Mouse (Mus musculus): ENCODE results near the gene Rnf144a. TPM values are rescaled to one million over a fixed set of nuclear protein-coding genes. Genes with fewer than 3 reads are reported as not detected.

The Rnf144a gene
- polyA plus RNA-seq, 1 experiment: 3.4 TPM

- TF ChIP-seq POLR2A (IDR thresholded peaks at IDR 0.05; ENCODE audit: low read depth, low read length) (no peak), CTCF (IDR thresholded peaks at IDR 0.05; ENCODE audit: extremely low read depth, insufficient read length, insufficient replicate concordance, low read depth, low read length) (no peak)
- no peak overlapping the region for H3K27ac ChIP-seq (ENCODE audit: insufficient read depth, low read depth, low read length)
- H3K36me3 ChIP-seq (ENCODE audit: control insufficient read depth, insufficient read depth, low read length): no peaks in the 10 kb centered on the region
- WGBS: 81% methylated on average over 6 of the region's 6 CpGs
- peaks cover 4% of the 10 kb centered on the region; the same call in 1 of the 2 replicates for H3K4me1 ChIP-seq (ENCODE audit: control insufficient read depth, insufficient read depth, insufficient read length, low read length)
- H3K4me3 ChIP-seq (ENCODE audit: low read depth, low read length): no peak overlapping the region
- H3K27me3 ChIP-seq (ENCODE audit: control insufficient read depth, insufficient read depth, low read length): no peaks in the 10 kb centered on the region
Measured at GRCm38 (mm10) chr12:26329031-26329675, 85.9 kb downstream of the Rnf144a start.

GRCm38 (mm10) chr12:26323783-26324364 lies 91.2 kb downstream of the Rnf144a start:
- no peak overlapping the region for H3K27ac ChIP-seq (ENCODE audit: insufficient read depth, low read depth, low read length)
- TF ChIP-seq CTCF (IDR thresholded peaks at IDR 0.05; ENCODE audit: extremely low read depth, insufficient read length, insufficient replicate concordance, low read depth, low read length): no peak
- TF ChIP-seq POLR2A (IDR thresholded peaks at IDR 0.05; ENCODE audit: low read depth, low read length): no peak
- 83% methylated on average over 5 of the region's 5 CpGs for WGBS
- H3K36me3 ChIP-seq (ENCODE audit: control insufficient read depth, insufficient read depth, low read length): no peaks in the 10 kb centered on the region
- H3K4me1 ChIP-seq (ENCODE audit: control insufficient read depth, insufficient read depth, insufficient read length, low read length): no peaks in the 10 kb centered on the region
- no peak overlapping the region for H3K4me3 ChIP-seq (ENCODE audit: low read depth, low read length)
- no peaks in the 10 kb centered on the region for H3K27me3 ChIP-seq (ENCODE audit: control insufficient read depth, insufficient read depth, low read length)

GRCm38 (mm10) chr12:26316261-26316660 lies 98.8 kb downstream of the Rnf144a start:
- H3K27ac ChIP-seq (ENCODE audit: insufficient read depth, low read depth, low read length): no peak overlapping the region
- WGBS: 54% methylated on average over 3 of the region's 3 CpGs
- H3K4me1 ChIP-seq (ENCODE audit: control insufficient read depth, insufficient read depth, insufficient read length, low read length): no peaks in the 10 kb centered on the region
- H3K36me3 ChIP-seq (ENCODE audit: control insufficient read depth, insufficient read depth, low read length): no peaks in the 10 kb centered on the region
- TF ChIP-seq CTCF (IDR thresholded peaks at IDR 0.05; ENCODE audit: extremely low read depth, insufficient read length, insufficient replicate concordance, low read depth, low read length) (no peak), POLR2A (IDR thresholded peaks at IDR 0.05; ENCODE audit: low read depth, low read length) (no peak)
- H3K4me3 ChIP-seq (ENCODE audit: low read depth, low read length): no peak overlapping the region
- H3K27me3 ChIP-seq (ENCODE audit: control insufficient read depth, insufficient read depth, low read length): no peaks in the 10 kb centered on the region

DNA sequence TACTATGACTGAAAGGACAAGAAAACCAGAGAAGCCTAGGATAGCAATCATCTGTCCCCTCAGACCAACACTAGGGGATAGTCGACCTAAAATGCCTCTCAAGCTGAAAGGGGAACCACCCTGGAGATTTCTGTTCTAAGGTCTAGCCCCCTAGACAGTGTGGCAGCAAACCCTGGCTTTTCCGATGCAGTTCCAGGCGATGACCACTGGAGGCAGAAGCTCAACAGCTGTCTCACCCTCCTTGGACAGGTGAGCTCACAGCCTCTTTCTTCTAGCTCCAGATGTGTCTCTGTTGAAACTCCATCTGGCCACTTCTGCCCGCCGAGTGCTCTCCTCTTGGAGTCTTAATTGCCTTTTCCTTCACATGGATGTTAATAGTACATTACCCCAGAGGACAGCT lies 100.1 kb downstream of the Rnf144a start:
- Histone ChIP-seq H3K4me1 (ENCODE audit: control insufficient read depth, insufficient read depth, insufficient read length, low read length) (no peaks in the 10 kb centered on the region), H3K27ac (ENCODE audit: insufficient read depth, low read depth, low read length) (no peak overlapping the region), H3K27me3 (ENCODE audit: control insufficient read depth, insufficient read depth, low read length) (no peaks in the 10 kb centered on the region), H3K4me3 (ENCODE audit: low read depth, low read length) (no peak overlapping the region), H3K36me3 (ENCODE audit: control insufficient read depth, insufficient read depth, low read length) (no peaks in the 10 kb centered on the region; the same call in 1 of the 2 replicates)
- TF ChIP-seq POLR2A (IDR thresholded peaks at IDR 0.05; ENCODE audit: low read depth, low read length) (no peak), CTCF (IDR thresholded peaks at IDR 0.05; ENCODE audit: extremely low read depth, insufficient read length, insufficient replicate concordance, low read depth, low read length) (peak; percentile 64; the same call in 1 of the 2 replicates)
- WGBS: 34% methylated on average over 5 of the region's 5 CpGs

DNA sequence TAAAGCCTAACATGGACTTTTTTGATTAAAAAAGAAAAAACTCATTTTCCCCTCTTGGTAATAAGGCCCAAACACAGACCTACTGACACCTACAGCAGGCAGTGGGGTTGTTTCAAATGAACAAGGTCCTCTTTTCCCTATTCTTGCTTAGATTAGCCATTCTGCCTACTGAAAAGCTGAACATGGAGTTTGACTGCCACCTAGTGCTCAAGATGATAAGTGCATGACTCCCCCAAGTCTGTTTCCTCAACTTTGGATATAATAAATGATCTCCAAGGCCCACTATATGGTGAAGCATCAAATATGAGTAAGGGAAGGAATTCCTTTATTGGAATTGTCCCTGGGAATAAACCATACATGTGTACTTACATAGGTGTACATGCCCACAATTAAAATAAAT lies 103.5 kb downstream of the Rnf144a start:
- TF ChIP-seq CTCF (IDR thresholded peaks at IDR 0.05; ENCODE audit: extremely low read depth, insufficient read length, insufficient replicate concordance, low read depth, low read length) (no peak), POLR2A (IDR thresholded peaks at IDR 0.05; ENCODE audit: low read depth, low read length) (no peak)
- H3K4me1 ChIP-seq (ENCODE audit: control insufficient read depth, insufficient read depth, insufficient read length, low read length): no peaks in the 10 kb centered on the region

DNA sequence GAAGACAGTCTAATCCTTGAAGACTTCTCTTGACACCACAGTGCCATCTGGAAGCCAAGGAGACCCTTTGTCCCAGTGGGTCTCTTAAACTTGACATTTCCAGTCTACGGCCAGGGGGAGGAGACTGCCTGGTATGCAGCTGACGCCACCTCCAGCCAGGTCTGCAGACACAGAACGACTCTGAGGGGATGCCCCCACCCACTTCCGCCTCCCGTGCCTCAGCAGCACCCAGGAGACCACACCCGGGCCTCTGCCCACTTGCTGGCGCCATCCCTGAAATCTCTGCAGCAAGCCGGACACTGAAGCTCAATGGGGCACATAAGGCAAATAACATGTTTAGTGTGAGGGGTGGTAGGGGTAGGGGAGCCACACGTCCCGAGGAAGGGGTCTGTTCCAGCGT lies 104.8 kb downstream of the Rnf144a start:
- 75% methylated on average over 11 of the region's 11 CpGs for WGBS
- H3K4me3 ChIP-seq (ENCODE audit: low read depth, low read length): no peak overlapping the region
- no peaks in the 10 kb centered on the region; the same call in 1 of the 2 replicates for H3K36me3 ChIP-seq (ENCODE audit: control insufficient read depth, insufficient read depth, low read length)
- H3K4me1 ChIP-seq (ENCODE audit: control insufficient read depth, insufficient read depth, insufficient read length, low read length): no peaks in the 10 kb centered on the region
- TF ChIP-seq CTCF (IDR thresholded peaks at IDR 0.05; ENCODE audit: extremely low read depth, insufficient read length, insufficient replicate concordance, low read depth, low read length) (no peak), POLR2A (IDR thresholded peaks at IDR 0.05; ENCODE audit: low read depth, low read length) (no peak)
- H3K27ac ChIP-seq (ENCODE audit: insufficient read depth, low read depth, low read length): no peak overlapping the region
- H3K27me3 ChIP-seq (ENCODE audit: control insufficient read depth, insufficient read depth, low read length): no peaks in the 10 kb centered on the region

More for the DNA sequence above, 103.5 kb downstream of the Rnf144a start:
- Histone ChIP-seq H3K4me3 (ENCODE audit: low read depth, low read length) (no peak overlapping the region), H3K27me3 (ENCODE audit: control insufficient read depth, insufficient read depth, low read length) (no peaks in the 10 kb centered on the region), H3K27ac (ENCODE audit: insufficient read depth, low read depth, low read length) (no peak overlapping the region), H3K36me3 (ENCODE audit: control insufficient read depth, insufficient read depth, low read length) (no peaks in the 10 kb centered on the region; the same call in 1 of the 2 replicates)

- Histone ChIP-seq H3K4me3 (ENCODE audit: low read depth, low read length) (no peak overlapping the region), H3K36me3 (ENCODE audit: control insufficient read depth, insufficient read depth, low read length) (no peaks in the 10 kb centered on the region), H3K4me1 (ENCODE audit: control insufficient read depth, insufficient read depth, insufficient read length, low read length) (no peaks in the 10 kb centered on the region), H3K27ac (ENCODE audit: insufficient read depth, low read depth, low read length) (no peak overlapping the region), H3K27me3 (ENCODE audit: control insufficient read depth, insufficient read depth, low read length) (no peaks in the 10 kb centered on the region)
- WGBS: 74% methylated on average over 5 of the region's 5 CpGs
- TF ChIP-seq CTCF (IDR thresholded peaks at IDR 0.05; ENCODE audit: extremely low read depth, insufficient read length, insufficient replicate concordance, low read depth, low read length) (no peak), POLR2A (IDR thresholded peaks at IDR 0.05; ENCODE audit: low read depth, low read length) (no peak)
Measured at GRCm38 (mm10) chr12:26302886-26303285, 112.2 kb downstream of the Rnf144a start.

Data from small intestine, adult 2 months (tissue).